29 mouse cellular contexts compared by ENCODE assay signal in the genomic region with DNA sequence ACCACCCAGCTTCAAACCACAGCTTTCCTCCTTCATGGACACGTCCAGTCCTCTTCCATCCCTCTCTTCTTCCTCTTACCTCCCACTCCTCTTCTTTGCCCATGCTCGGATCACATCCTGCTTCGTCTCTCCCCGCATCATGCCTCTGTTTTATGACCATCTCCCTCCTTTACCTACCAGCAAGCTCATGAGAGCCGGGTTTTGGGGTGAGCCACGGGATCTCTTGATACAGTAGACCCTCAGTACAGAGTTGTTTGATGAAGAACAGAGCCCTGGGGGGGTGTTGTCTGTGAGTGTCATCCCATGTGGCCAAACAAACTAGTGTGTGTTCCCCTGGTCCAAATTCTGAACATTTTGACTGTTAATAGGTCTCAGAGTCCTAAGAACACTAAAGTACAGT. TPM values are rescaled to one million over a fixed set of nuclear protein-coding genes. Genes with fewer than 3 reads are reported as not detected.
DNase-seq lines count a peak whose midpoint lies in the region; ATAC-seq and TF ChIP-seq lines count a peak whose summit lies in the region.
"Had no signal": no experiment of that assay in that cellular context is flagged by ENCODE, and none has a peak within 500 bp of the region (broad histone marks: within the 10 kb centered on the region; RNA-seq: fewer than 3 reads in every experiment).

No protein-coding gene starts in this region.

- no peak for TF ChIP-seq CTCF in forebrain, postnatal 0 days (IDR thresholded peaks at IDR 0.05; ENCODE audit: low read depth)

- DNase-seq in forebrain, postnatal 0 days, result no peak
- DNase-seq in heart, embryonic 10.5 days (ENCODE audit: low spot score), result peak; percentile 55
- no peak for DNase-seq in heart, postnatal 4 days
- no peak for DNase-seq in midbrain, embryonic 10.5 days (ENCODE audit: low spot score)
- DNase-seq: adrenal gland, adult 8-10 months; adrenal gland, postnatal 25 days; cerebellum, adult 11-12 months; cerebellum, adult 8-10 months; cerebellum, postnatal 10 days; cerebellum, postnatal 36 days; embryo, embryonic 11 days; gastrocnemius, postnatal 10 days; gastrocnemius, postnatal 36 days; heart, postnatal 14 days had no signal

- no peak overlapping the region for H3K4me3 ChIP-seq in forebrain, embryonic 13.5 days
- no peak overlapping the region for H3K4me3 ChIP-seq in forebrain, postnatal 0 days (ENCODE audit: low read depth, low read length)
- H3K4me3 ChIP-seq in heart, embryonic 10.5 days, result no peak overlapping the region
- H3K4me3 ChIP-seq in midbrain, embryonic 15.5 days, result no peak overlapping the region
- H3K4me3 ChIP-seq in midbrain, embryonic 10.5 days, result no peak overlapping the region
- H3K4me3 ChIP-seq: embryonic facial prominence, embryonic 10.5 days; embryonic facial prominence, embryonic 13.5 days; erythroblast, embryonic 14.5 days; heart, embryonic 13.5 days had no signal

- WGBS in forebrain, embryonic 13.5 days, result 90% methylated on average over 6 of the region's 6 CpGs
- 91% methylated on average over 6 of the region's 6 CpGs for WGBS in forebrain, postnatal 0 days
- 77% methylated on average over 6 of the region's 6 CpGs for WGBS in heart, embryonic 10.5 days
- 94% methylated on average over 6 of the region's 6 CpGs for WGBS in midbrain, embryonic 15.5 days
- 88% methylated on average over 6 of the region's 6 CpGs for WGBS in midbrain, embryonic 10.5 days

- H3K9ac ChIP-seq in forebrain, embryonic 13.5 days, result no peak overlapping the region
- no peak overlapping the region for H3K9ac ChIP-seq in forebrain, postnatal 0 days
- H3K9ac ChIP-seq in midbrain, embryonic 15.5 days, result no peak overlapping the region
- H3K9ac ChIP-seq: embryonic facial prominence, embryonic 13.5 days; heart, embryonic 13.5 days had no signal

- no peaks in the 10 kb centered on the region for H3K9me3 ChIP-seq in forebrain, embryonic 13.5 days (replicated peaks)
- no peaks in the 10 kb centered on the region for H3K9me3 ChIP-seq in forebrain, postnatal 0 days (ENCODE audit: low read length)
- H3K9me3 ChIP-seq in heart, embryonic 10.5 days, result no peaks in the 10 kb centered on the region
- H3K9me3 ChIP-seq in midbrain, embryonic 15.5 days, result no peaks in the 10 kb centered on the region
- no peaks in the 10 kb centered on the region for H3K9me3 ChIP-seq in midbrain, embryonic 10.5 days (replicated peaks)
- H3K9me3 ChIP-seq: embryonic facial prominence, embryonic 10.5 days; embryonic facial prominence, embryonic 13.5 days; heart, embryonic 13.5 days had no signal

- peak overlapping the region; percentile 78; the same call in 1 of the 2 replicates for H3K27ac ChIP-seq in forebrain, embryonic 13.5 days
- H3K27ac ChIP-seq in forebrain, postnatal 0 days (ENCODE audit: low read depth, low read length), result no peak overlapping the region
- H3K27ac ChIP-seq in heart, embryonic 10.5 days, result no peak overlapping the region
- peak overlapping the region; percentile 76; the same call in 1 of the 2 replicates for H3K27ac ChIP-seq in midbrain, embryonic 15.5 days
- no peak overlapping the region for H3K27ac ChIP-seq in midbrain, embryonic 10.5 days (replicated peaks)
- H3K27ac ChIP-seq: embryonic facial prominence, embryonic 10.5 days; embryonic facial prominence, embryonic 13.5 days; heart, embryonic 13.5 days had no signal

- no peak overlapping the region for H3K4me2 ChIP-seq in forebrain, embryonic 13.5 days
- no peak overlapping the region for H3K4me2 ChIP-seq in forebrain, postnatal 0 days (ENCODE audit: low read depth)
- H3K4me2 ChIP-seq in midbrain, embryonic 15.5 days, result no peak overlapping the region
- H3K4me2 ChIP-seq: embryonic facial prominence, embryonic 13.5 days; heart, embryonic 13.5 days had no signal

- H3K4me1 ChIP-seq in forebrain, embryonic 13.5 days, result peaks cover 17% of the 10 kb centered on the region
- H3K4me1 ChIP-seq in forebrain, postnatal 0 days (ENCODE audit: insufficient read depth), result peaks cover 12% of the 10 kb centered on the region; the same call in 1 of the 2 replicates
- no peaks in the 10 kb centered on the region for H3K4me1 ChIP-seq in heart, embryonic 10.5 days
- H3K4me1 ChIP-seq in midbrain, embryonic 15.5 days, result peaks cover 25% of the 10 kb centered on the region
- peaks cover 22% of the 10 kb centered on the region for H3K4me1 ChIP-seq in midbrain, embryonic 10.5 days
- H3K4me1 ChIP-seq: embryonic facial prominence, embryonic 13.5 days; heart, embryonic 13.5 days had no signal

- no peaks in the 10 kb centered on the region for H3K36me3 ChIP-seq in forebrain, embryonic 13.5 days (ENCODE audit: poor library complexity, severe bottlenecking)
- no peaks in the 10 kb centered on the region for H3K36me3 ChIP-seq in forebrain, postnatal 0 days (ENCODE audit: insufficient read depth)
- H3K36me3 ChIP-seq in heart, embryonic 10.5 days, result no peaks in the 10 kb centered on the region
- H3K36me3 ChIP-seq in midbrain, embryonic 15.5 days (replicated peaks), result no peaks in the 10 kb centered on the region
- no peaks in the 10 kb centered on the region for H3K36me3 ChIP-seq in midbrain, embryonic 10.5 days
- H3K36me3 ChIP-seq: embryonic facial prominence, embryonic 10.5 days; embryonic facial prominence, embryonic 13.5 days; heart, embryonic 13.5 days had no signal

- no peaks in the 10 kb centered on the region for H3K27me3 ChIP-seq in forebrain, embryonic 13.5 days
- H3K27me3 ChIP-seq in forebrain, postnatal 0 days (ENCODE audit: insufficient read depth, low read length), result no peaks in the 10 kb centered on the region
- H3K27me3 ChIP-seq in heart, embryonic 10.5 days (ENCODE audit: insufficient read depth, poor library complexity, severe bottlenecking), result no peaks in the 10 kb centered on the region
- no peaks in the 10 kb centered on the region for H3K27me3 ChIP-seq in midbrain, embryonic 15.5 days (replicated peaks)
- H3K27me3 ChIP-seq in midbrain, embryonic 10.5 days (ENCODE audit: low read depth, poor library complexity, severe bottlenecking), result 0 out of 2 replicates have a peak, but pooled peaks cover 3% of the 10 kb centered on the region

- ATAC-seq in forebrain, embryonic 13.5 days, result no peak
- ATAC-seq in forebrain, postnatal 0 days, result no peak
- ATAC-seq in midbrain, embryonic 15.5 days (replicated peaks), result no peak
- ATAC-seq: activated CD4-positive, CD25-positive, alpha-beta regulatory T cell, adult 4 months; forebrain, embryonic 14.5 days; hindbrain, postnatal 0 days; inflammation-experienced regulatory T-cells, adult 6 months; intestine, embryonic 16.5 days had no signal

RNA-seq across cellular contexts. Expression of a gene that starts 36.0 kb away (rescaled TPM):
- polyA plus RNA-seq in forebrain, embryonic 13.5 days (2015; fragmentation: Nextera tagmentation; extraction: Ambion mirVana), result 0.25 and 0.37 TPM in 2 replicates
- total RNA-seq in forebrain, postnatal 0 days (2014; rRNA removed), result not detected in 2 replicates
- polyA plus RNA-seq in forebrain, postnatal 0 days (2015; fragmentation: Nextera tagmentation; extraction: Ambion mirVana), result 0.23 TPM in 1 of 2 replicates, not detected in the other
- not detected in 2 replicates for polyA plus RNA-seq in heart, embryonic 10.5 days (2016; fragmentation: Nextera tagmentation; extraction: Ambion mirVana)
- total RNA-seq in heart, postnatal 4 days (2021), result under 1 TPM; 0.07 to 0.16 TPM
- polyA plus RNA-seq in midbrain, embryonic 15.5 days (2015; fragmentation: Nextera tagmentation; extraction: Ambion mirVana), result 0.76 and 0.77 TPM in 2 replicates
- polyA plus RNA-seq in midbrain, embryonic 10.5 days (2016; fragmentation: Nextera tagmentation; extraction: Ambion mirVana), result 0.16 TPM in 1 of 2 replicates, not detected in the other
- total RNA-seq: ES-E14; granulocyte monocyte progenitor cell, adult 5-6 weeks; hematopoietic stem cell, adult 5-6 weeks; hindbrain, postnatal 0 days had no signal
- polyA plus RNA-seq: erythroblast, embryonic 14.5 days; heart, embryonic 13.5 days; heart, embryonic 16.5 days; inflammation-experienced regulatory T-cells, adult 6 months had no signal

Comparison
In these comparisons a context has a peak if more than half of its experiments do, and no peak if none do; other contexts are left out.
1. H3K27ac ChIP-seq: peak in forebrain, embryonic 13.5 days (single experiment) and midbrain, embryonic 15.5 days (single experiment); none in forebrain, postnatal 0 days (single experiment), heart, embryonic 10.5 days (single experiment) and midbrain, embryonic 10.5 days (single experiment).